Mouse (Mus musculus) liver, embryonic 13.5 days (tissue): Measurements from ENCODE around the gene Topors. TPM values are rescaled to one million over a fixed set of nuclear protein-coding genes. Genes with fewer than 3 reads are reported as not detected.

ENCODE experiments used
- ATAC-seq: fragments of 200-750 bp; cut with Nextera tagmentation; 2 replicates; pipeline ENCODE4 v1.8.0; 2017; ENCODE audit warnings: low read depth, mild to moderate bottlenecking, moderate number of reproducible peaks, moderate library complexity
- DNase-seq: peaks from one replicate; pipeline ENCODE4 v3.0.0; 2022
- H3K27ac ChIP-seq: fragments of 300-500 bp; sonication (generic); 2 replicates; pipeline ENCODE4 v1.5.1; 2015; ENCODE audit warnings: moderate library complexity, mild to moderate bottlenecking, inconsistent platforms
- H3K27me3 ChIP-seq: fragments of 300-500 bp; sonication (generic); 2 replicates; pipeline ENCODE4 v1.6.1; 2015; ENCODE audit warnings: mild to moderate bottlenecking, inconsistent platforms
- H3K36me3 ChIP-seq: fragments of 300-500 bp; sonication (generic); 2 replicates; pipeline ENCODE4 v1.6.1; 2015; ENCODE audit warnings: mild to moderate bottlenecking, inconsistent platforms
- H3K4me1 ChIP-seq: fragments of 300-500 bp; sonication (generic); replicated peaks from 2 replicates; pipeline ENCODE4 v1.6.1; 2015; ENCODE audit warnings: inconsistent platforms
- H3K4me2 ChIP-seq: fragments of 300-500 bp; sonication (generic); 2 replicates; pipeline ENCODE4 v1.6.1; 2015; ENCODE audit warnings: inconsistent platforms, mild to moderate bottlenecking, moderate library complexity
- H3K4me3 ChIP-seq: fragments of 300-500 bp; sonication (generic); replicated peaks from 2 replicates; pipeline ENCODE4 v1.5.1; 2015; ENCODE audit warnings: mild to moderate bottlenecking, inconsistent platforms
- H3K9ac ChIP-seq: fragments of 300-500 bp; sonication (generic); 2 replicates; pipeline ENCODE4 v1.6.1; 2015; ENCODE audit warnings: mild to moderate bottlenecking, inconsistent platforms
- H3K9me3 ChIP-seq: fragments of 300-500 bp; sonication (generic); replicated peaks from 2 replicates; pipeline ENCODE4 v1.6.1; 2016; ENCODE audit warnings: inconsistent platforms
- WGBS: fragments of 180-500 bp; shearing (Covaris S2); methylation state at CpG from one replicate; pipeline ENCODE4 v1.1.7; 2015; ENCODE audit not compliant: insufficient replicate concordance; 5-methylcytosine and 5-hydroxymethylcytosine counted together
- polyA plus RNA-seq: library from polyadenylated mRNA; unstranded; fragments of >200 nt; fragmentation: Nextera tagmentation; extraction: Ambion mirVana; gene quantifications from 2 replicates; pipeline ENCODE4 v1.2.1, GENCODE M21; 2015

Gene Topors
- polyA plus RNA-seq, 1 experiment from 2014 or later: 18.3 TPM

DNA sequence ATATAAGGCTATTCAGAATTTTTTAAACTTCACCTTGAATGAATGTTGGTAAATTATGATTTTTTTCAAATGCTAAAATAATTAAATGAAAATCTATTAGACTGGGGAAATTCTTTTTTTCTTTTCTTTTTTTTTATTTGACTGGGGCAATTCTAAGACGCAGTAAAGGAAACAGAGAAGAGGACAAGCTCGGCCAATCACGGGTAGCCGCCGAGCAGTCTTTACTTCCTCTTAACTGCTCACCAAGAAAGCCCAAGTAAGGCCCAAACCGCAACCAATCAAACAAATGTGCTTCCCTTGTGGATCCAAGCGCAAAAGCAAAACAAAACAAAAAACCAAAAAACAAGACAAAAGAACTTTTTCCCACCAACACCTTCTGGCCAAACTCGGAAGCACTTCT lies 25.6 kb downstream of the Topors start:
- H3K4me2 ChIP-seq: no peak overlapping the region

DNA sequence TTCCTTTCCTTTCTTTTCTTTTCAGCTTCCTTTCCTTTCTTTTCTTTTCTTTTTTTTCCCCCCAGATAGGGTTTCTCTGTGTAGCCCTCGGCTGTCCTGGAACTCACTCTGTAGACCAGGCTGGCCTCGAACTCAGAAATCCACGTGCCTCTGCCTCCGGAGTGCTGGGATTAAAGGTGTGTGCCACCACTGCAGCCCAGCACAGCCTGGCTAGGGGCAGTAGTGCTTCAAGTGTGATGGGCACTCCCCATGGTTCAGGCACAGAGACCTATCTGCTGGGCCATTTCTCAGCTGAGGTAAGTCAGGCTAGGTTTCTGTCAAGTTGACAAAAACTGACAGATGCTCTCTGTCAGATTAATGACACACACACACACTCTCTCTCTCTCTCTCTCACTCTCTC lies 26.6 kb downstream of the Topors start:
- DNase-seq (no peak), ATAC-seq (no peak)
- Histone ChIP-seq H3K36me3 (no peaks in the 10 kb centered on the region), H3K27ac (no peak overlapping the region), H3K27me3 (no peaks in the 10 kb centered on the region), H3K4me1 (peaks cover 11% of the 10 kb centered on the region), H3K9me3 (no peaks in the 10 kb centered on the region), H3K4me2 (no peak overlapping the region), H3K4me3 (no peak overlapping the region), H3K9ac (no peak overlapping the region)
- 80% methylated on average over 4 of the region's 4 CpGs for WGBS

More for the DNA sequence above, 25.6 kb downstream of the Topors start:
- no peak overlapping the region for H3K4me3 ChIP-seq
- no peaks in the 10 kb centered on the region for H3K27me3 ChIP-seq
- DNase-seq (no peak), ATAC-seq (no peak)
- peaks cover 5% of the 10 kb centered on the region for H3K4me1 ChIP-seq
- no peak overlapping the region for H3K27ac ChIP-seq
- no peaks in the 10 kb centered on the region for H3K36me3 ChIP-seq
- H3K9me3 ChIP-seq: no peaks in the 10 kb centered on the region
- H3K9ac ChIP-seq: no peak overlapping the region
- WGBS: 37% methylated on average over 8 of the region's 8 CpGs

DNA sequence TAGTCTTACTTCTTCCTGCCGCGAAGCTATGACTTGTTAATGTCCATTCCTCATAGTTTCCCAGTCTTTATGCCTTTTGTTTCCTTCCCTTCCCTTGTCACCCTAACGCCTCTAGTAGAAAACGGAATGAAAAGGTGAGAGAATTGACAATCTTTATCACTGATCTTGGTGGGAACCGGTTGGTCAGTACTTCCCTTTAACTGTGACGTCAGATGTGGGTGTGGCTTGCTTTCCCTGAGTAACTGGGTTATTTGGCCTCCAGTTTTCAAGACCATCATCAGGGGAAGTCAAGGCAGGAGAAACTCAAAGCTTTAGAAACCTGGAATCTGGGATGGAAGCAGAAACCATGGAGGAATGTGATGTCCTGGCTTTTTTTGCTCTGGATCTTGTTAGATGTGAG lies 27.7 kb downstream of the Topors start:
- no peak for DNase-seq
- Histone ChIP-seq H3K4me1 (peaks cover 11% of the 10 kb centered on the region), H3K36me3 (no peaks in the 10 kb centered on the region), H3K4me3 (no peak overlapping the region), H3K27ac (no peak overlapping the region), H3K9ac (no peak overlapping the region), H3K27me3 (no peaks in the 10 kb centered on the region), H3K4me2 (no peak overlapping the region), H3K9me3 (no peaks in the 10 kb centered on the region)
- no peak for ATAC-seq
- WGBS: 40% methylated on average over 6 of the region's 6 CpGs

DNA sequence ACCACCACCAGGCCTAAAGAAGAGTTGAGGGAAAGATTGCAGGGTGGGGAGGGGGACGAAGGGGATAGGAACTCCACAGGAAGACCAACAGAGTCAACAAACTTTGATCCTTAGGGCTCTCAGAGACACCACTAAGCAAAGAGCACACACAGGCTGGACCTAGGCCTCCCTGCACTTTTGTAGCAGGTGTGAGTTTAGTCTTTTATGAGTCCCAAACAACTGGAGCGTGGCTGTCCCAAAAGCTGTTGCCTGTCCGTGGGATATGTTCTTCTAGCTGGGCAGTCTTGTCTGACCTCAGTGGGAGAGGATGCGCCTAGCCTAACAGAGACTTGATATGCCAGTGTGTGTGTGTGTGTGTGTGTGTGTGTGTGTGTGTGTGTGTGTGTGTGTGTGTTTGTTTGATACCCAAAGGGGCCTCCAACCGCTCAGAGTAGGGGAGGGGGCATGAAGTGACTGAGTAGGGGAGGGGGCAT lies 29.3 kb downstream of the Topors start:
- no peaks in the 10 kb centered on the region for H3K36me3 ChIP-seq
- H3K9me3 ChIP-seq: no peaks in the 10 kb centered on the region
- WGBS: 42% methylated on average over 5 of the region's 5 CpGs
- H3K4me2 ChIP-seq: peak overlapping the region; percentile 82
- ATAC-seq: peak; percentile 33
- H3K27me3 ChIP-seq: no peaks in the 10 kb centered on the region
- no peak for DNase-seq
- H3K4me1 ChIP-seq: peaks cover 11% of the 10 kb centered on the region
- 0 out of 2 replicates have a peak overlapping the region, but pooled peaks have one; percentile 3 for H3K27ac ChIP-seq
- H3K9ac ChIP-seq: peak overlapping the region; percentile 71; the same call in 1 of the 2 replicates
- H3K4me3 ChIP-seq: peak overlapping the region; percentile 69

DNA sequence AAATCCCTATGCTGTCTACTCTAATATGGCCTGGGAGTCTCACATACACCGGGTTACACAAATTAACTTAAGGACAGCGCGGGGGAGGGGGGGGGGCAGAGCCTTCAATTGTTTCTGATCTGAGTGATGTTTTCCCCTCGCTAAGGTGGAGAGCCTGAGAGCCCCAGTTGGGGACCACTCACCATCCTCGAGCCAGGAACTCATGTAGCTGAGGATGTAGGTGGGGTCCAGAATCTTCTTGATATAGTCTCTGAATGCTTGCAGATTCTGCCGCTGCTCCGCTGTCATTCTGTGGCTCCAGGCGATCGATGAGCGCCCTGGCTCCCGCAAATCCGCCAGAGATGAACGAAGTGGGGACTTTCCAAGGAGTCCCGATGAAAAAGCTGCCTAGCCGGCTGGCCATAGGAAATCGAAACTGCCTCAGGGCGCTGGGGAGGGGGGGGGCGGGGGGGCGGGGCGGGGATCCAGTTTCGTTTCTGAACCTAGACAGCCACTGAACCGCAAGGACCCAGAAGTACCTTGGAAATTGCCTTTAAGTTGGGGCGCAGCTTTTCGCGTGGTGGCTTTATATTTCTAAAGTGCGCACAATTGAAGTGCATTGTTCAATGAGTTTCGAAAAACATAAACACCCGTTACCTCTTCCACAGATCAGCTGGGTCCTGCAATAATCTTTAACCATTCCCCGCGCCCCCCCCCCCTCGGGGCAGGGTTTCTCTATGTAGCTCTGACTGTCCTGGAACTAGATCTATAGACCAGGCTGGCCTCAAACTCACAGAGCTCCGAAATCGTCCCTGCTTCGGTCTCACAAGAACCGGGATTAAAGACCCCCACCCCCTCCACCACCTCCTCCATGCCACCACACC lies 30.0 kb downstream of the Topors start, which contains the start of gene Ddx58:
Gene Ddx58 (minus strand): TSS at position 420 of the 863 bp plus-strand sequence.
- 0 out of 2 replicates have a peak within 1 kb of the TSS, but pooled peaks have one; percentile 3 for H3K27ac ChIP-seq
- 3% methylated on average over 35 of the region's 35 CpGs for whole genome bisulfite sequencing

DNA sequence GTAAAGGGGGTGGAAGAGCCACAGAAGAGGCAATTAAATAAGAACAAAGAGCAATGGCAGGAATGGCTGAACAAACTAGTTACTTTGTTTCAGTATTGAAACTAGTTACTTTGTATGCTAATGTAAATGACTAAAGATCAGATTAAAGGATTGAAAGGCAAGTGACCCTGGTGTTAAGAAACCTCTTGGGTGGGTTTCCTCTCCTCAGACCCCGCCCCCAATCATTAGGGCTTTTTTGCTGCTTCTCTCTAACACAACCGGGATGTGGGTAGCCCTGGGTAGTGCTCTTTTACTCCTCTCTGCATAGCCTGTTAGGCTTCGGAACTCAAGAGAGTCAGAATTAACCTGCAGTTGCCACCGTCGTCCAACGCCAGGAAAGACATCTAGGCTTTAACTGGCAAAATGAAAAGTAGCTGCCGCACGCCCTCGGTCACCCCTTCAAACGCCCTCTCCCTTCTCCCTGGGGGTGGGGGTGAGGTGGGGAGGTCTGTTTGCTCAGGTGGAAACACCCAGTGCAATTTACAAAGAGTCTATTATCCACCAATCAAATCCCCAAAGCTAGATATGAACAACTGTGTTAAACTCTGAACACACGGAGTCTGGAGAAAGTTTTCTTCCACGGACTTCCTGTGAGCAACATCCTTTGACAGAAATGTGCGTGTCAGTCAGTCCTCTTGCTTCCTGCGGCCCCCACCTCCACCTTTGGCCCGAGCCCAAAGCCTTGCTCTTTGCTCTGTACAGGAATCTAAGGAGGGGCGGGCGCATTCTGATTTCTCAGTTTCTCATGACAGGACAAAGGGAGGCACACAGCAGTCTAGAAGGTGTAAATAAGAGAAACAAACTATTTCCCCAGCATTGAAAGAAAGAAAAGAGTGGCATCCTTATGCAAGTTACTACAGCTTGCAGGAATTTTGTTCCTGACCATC lies 30.9 kb downstream of the Topors start:
- Histone ChIP-seq H3K27me3 (no peaks in the 10 kb centered on the region), H3K9me3 (no peaks in the 10 kb centered on the region), H3K36me3 (peaks cover 3% of the 10 kb centered on the region; the same call in 1 of the 2 replicates), H3K4me1 (peaks cover 11% of the 10 kb centered on the region), H3K27ac (no peak overlapping the region), H3K9ac (peak overlapping the region; percentile 71), H3K4me3 (peak overlapping the region; percentile 69), H3K4me2 (peak overlapping the region; percentile 82)
- DNase-seq: no peak
- peak; percentile 61 for ATAC-seq
- 3% methylated on average over 17 of the region's 17 CpGs for WGBS

More for the DNA sequence above, 30.0 kb downstream of the Topors start, which contains the start of gene Ddx58:
- peak within 1 kb of the TSS; percentile 82 for H3K4me2 ChIP-seq
- H3K36me3 ChIP-seq: peaks cover 3% of the 10 kb centered on the region; the same call in 1 of the 2 replicates
- peak within 1 kb of the TSS; percentile 69 for H3K4me3 ChIP-seq
- no peaks in the 10 kb centered on the region for H3K27me3 ChIP-seq
- no peaks in the 10 kb centered on the region for H3K9me3 ChIP-seq
- ATAC-seq: peak; percentile 45
- peaks cover 11% of the 10 kb centered on the region for H3K4me1 ChIP-seq
- peak within 1 kb of the TSS; percentile 71 for H3K9ac ChIP-seq
- no peak for DNase-seq

DNA sequence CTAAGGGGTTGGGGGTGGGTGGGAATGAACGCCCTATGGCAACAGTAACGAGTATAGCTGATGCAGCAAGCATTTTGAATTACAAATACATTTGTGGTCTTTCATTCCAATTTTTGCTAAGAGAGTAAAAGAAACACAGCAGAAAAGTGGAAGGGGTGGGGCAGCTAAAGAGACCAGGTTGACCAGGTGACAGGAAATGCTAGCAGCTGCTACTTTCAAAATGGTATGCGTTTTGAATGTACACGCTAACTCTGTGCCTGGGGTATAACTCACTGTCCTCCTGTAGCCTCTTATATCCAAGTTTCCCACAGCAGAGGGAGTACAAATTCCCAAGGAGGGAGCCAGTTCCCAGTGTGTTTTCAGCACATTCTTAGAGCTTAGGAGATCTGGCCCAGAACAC lies 32.8 kb downstream of the Topors start:
- Histone ChIP-seq H3K27me3 (no peaks in the 10 kb centered on the region), H3K4me3 (no peak overlapping the region), H3K4me1 (peaks cover 11% of the 10 kb centered on the region), H3K9me3 (no peaks in the 10 kb centered on the region), H3K4me2 (no peak overlapping the region), H3K36me3 (peaks cover 3% of the 10 kb centered on the region; the same call in 1 of the 2 replicates), H3K27ac (no peak overlapping the region), H3K9ac (no peak overlapping the region)
- DNase-seq (no peak), ATAC-seq (no peak)
- WGBS: 70% methylated on average over 4 of the region's 4 CpGs

DNA sequence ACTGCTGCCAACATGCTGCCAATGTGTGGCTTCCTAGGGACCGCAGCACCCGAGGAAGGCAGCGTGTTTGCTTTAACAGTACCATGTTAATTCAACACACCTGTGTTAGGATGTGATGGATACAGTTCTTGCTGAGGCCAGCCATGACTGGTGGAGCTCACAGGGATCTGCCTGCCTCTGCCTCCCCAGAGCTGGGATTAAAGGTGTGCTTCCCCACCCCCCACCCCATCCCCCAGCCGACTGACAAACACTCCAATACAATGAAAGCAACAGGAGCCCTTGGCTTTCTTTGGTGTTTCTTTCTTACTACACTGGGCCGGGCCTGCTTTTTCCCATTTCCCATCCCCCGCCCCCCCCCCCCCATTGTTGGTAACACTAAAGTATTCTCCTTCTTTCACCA lies 35.4 kb downstream of the Topors start:
- Histone ChIP-seq H3K9me3 (no peaks in the 10 kb centered on the region), H3K9ac (no peak overlapping the region), H3K4me3 (no peak overlapping the region), H3K4me2 (no peak overlapping the region), H3K36me3 (peaks cover 3% of the 10 kb centered on the region; the same call in 1 of the 2 replicates), H3K4me1 (peaks cover 7% of the 10 kb centered on the region; the same call in 1 of the 2 replicates), H3K27me3 (no peaks in the 10 kb centered on the region), H3K27ac (no peak overlapping the region)
- 81% methylated on average over 6 of the region's 6 CpGs for WGBS
- DNase-seq: no peak
- ATAC-seq: no peak

DNA sequence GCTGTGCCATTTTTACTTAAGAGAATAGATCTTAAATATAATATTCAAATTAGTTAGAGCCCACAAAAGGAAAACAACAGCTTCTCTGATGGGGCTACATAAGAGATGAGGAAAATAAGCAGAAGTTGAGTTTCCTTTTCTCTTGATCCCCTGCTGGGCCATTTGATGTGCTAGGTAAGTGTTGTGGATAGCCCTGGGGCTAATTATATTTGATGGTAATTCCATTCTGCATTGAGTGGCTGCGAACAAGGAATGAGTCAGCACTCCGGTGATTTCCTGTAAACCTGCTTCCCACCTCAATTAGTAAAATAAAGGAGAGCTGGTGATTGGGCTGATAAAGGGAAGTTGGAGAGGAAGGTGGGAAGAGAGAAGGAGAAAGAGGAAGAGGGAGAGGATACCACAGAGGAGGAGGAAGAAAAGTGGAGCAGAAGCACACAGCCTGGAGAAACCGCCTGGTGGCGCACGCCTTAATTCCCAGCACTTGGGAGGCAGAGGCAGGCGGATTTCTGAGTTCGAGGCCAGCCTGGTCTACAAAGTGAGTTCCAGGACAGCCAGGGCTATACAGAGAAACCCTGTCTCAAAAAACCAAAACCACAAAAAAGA lies 36.5 kb downstream of the Topors start:
- Histone ChIP-seq H3K27ac (no peak overlapping the region), H3K4me1 (no peaks in the 10 kb centered on the region), H3K9me3 (no peaks in the 10 kb centered on the region), H3K27me3 (no peaks in the 10 kb centered on the region), H3K4me3 (no peak overlapping the region), H3K9ac (no peak overlapping the region), H3K36me3 (peaks cover 3% of the 10 kb centered on the region; the same call in 1 of the 2 replicates), H3K4me2 (no peak overlapping the region)
- 63% methylated on average over 7 of the region's 7 CpGs for WGBS
- ATAC-seq (no peak), DNase-seq (no peak)

DNA sequence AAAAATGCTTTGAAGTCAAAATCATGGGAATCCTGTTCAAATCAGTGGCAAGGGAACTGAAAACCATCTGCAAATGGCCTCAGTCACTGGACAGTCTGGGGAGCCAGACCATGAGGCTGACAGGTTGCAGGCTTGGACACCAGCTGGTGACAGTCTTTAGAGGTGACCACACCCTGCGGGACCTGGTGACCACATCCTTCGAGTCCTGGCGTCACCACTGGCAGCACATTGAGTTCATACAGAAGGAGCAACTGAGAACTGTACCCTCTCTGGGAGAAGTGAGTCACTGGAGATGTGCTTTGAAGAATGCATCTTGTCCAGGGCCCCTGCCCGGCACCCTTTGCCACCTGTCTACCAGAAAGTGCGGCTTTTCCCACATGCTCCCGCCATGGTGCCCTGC lies 39.9 kb downstream of the Topors start:
- H3K4me1 ChIP-seq: no peaks in the 10 kb centered on the region
- H3K27me3 ChIP-seq: no peaks in the 10 kb centered on the region
- H3K36me3 ChIP-seq: no peaks in the 10 kb centered on the region
- no peak overlapping the region for H3K4me3 ChIP-seq
- H3K4me2 ChIP-seq: no peak overlapping the region
- no peak overlapping the region for H3K9ac ChIP-seq
- 80% methylated on average over 6 of the region's 6 CpGs for WGBS
- DNase-seq (no peak), ATAC-seq (no peak)
- no peaks in the 10 kb centered on the region for H3K9me3 ChIP-seq
- no peak overlapping the region for H3K27ac ChIP-seq
